Mouse (Mus musculus) frontal cortex, postnatal 25 days (tissue): ENCODE measurements around the gene 1700029I15Rik.
"Not testable (repeated sequence)": the region's sequence is repeated elsewhere in the genome, so short reads cannot be mapped to it uniquely, and the experiment has no call there.

Source experiments
- DNase-seq, 2 experiments: peaks; one replicate each; pipeline ENCODE4 v3.0.0; 2022; ENCODE audit warnings: low spot score in 2 of 2

Gene 1700029I15Rik

DNA sequence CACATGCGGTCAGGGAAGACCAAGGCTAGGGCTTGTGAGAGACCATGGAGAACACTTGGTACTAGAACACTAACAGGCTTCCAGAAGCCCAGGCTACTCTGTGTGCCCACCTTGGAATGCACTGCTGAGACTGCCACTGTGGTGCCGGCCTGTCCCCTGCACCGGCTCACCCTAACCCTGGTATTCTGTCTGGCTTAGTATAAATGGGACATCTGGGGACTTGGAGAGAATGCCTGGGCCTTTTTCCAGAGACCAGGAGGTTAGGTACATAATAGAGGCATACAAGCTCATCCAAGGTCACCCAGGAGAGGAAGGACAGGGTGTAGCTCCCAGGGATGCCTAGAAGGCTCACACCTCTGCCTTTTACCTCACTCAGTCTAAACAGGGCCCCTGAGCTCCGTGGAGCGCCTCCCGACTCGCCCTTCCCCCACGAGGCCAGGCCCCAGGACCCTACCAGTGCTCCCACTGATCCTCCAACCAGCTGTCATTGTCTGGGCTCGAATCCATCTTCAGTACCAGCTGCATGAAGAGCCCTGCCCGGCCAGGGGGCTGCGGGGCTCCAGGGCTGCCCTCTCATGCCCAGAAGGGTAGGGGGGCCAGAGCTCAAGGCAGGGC is 9.5 kb downstream of the 1700029I15Rik start:
- DNase-seq = no peak

- no peak for DNase-seq
Observed at GRCm38 (mm10) chr2:92392318-92393264, 10.3 kb downstream of the 1700029I15Rik start.

GRCm38 (mm10) chr2:92395535-92395934 is 13.2 kb downstream of the 1700029I15Rik start:
- no peak for DNase-seq

GRCm38 (mm10) chr2:92397436-92397835 is 15.1 kb downstream of the 1700029I15Rik start:
- DNase-seq = no peak

DNA sequence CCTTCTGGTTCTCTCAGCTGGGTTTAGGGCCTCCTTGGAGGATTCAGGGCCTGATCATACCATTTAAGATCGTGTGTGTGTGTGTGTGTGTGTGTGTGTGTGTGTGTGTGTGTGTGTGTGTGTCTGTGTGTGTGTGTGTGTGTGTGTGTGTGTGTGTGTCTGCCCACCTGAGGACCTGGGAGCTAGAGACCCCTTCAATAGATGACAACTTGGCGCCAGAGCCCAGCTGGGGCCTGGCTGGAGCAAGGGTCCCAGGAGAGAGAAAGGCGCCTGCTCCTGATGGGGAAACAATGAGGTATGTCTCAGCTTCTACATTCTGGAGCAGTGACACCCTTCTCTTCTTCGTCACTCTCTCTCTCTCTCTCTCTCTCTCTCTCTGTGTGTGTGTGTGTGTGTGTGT is 17.5 kb downstream of the 1700029I15Rik start:
- DNase-seq = not testable (repeated sequence)

DNA sequence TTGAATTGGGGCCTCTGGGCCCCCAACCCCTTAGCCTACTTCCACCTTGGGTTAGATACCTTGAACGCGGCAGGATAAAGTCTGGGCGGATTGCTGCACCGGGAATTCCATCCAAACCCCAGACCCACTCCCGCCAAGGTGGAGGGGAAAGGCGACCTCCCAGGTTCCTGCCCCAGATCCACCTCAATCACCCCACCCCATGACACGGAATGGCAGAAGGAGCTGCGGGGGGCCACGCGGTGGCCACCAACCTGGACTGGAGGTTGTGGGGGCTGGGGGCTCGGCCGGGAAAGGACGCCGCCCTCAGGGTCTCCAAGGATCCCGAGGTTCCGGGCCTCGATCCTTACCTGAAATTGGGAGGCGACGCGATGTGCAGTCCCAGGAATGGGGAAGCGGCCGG is 18.3 kb downstream of the 1700029I15Rik start:
- no peak for DNase-seq

GRCm38 (mm10) chr2:92401091-92401561 is 18.8 kb downstream of the 1700029I15Rik start, which contains the start of gene Mapk8ip1:
Mapk8ip1 (minus strand) TSS chr2:92401263.
- no peak for DNase-seq

- DNase-seq = no peak
Observed at GRCm38 (mm10) chr2:92402591-92403326, 20.4 kb downstream of the 1700029I15Rik start.

GRCm38 (mm10) chr2:92403776-92404319 is 21.5 kb downstream of the 1700029I15Rik start:
- DNase-seq = no peak

DNA sequence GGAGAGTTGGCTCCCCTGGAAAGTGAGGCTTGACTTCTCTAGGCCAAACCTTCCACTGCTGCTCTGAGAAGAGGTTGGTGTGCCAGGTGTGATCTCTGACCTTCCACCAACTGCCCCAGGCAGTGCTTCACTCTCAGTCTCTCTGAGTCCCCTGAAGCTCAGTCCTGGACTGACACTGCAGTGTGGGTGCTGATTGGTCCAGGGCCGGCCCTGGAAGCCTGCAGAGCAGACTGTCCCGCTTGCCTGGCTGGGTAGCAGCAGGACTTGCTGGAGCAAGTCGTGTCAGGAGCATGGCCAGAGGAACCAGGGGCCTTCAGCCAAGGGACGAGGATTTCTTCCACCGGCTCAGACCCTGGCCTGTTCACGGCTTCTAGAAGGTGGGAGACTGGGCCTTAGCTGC is 22.4 kb downstream of the 1700029I15Rik start:
- DNase-seq = no peak

- DNase-seq = no peak
Observed at GRCm38 (mm10) chr2:92405687-92406086, 23.3 kb downstream of the 1700029I15Rik start.

DNA sequence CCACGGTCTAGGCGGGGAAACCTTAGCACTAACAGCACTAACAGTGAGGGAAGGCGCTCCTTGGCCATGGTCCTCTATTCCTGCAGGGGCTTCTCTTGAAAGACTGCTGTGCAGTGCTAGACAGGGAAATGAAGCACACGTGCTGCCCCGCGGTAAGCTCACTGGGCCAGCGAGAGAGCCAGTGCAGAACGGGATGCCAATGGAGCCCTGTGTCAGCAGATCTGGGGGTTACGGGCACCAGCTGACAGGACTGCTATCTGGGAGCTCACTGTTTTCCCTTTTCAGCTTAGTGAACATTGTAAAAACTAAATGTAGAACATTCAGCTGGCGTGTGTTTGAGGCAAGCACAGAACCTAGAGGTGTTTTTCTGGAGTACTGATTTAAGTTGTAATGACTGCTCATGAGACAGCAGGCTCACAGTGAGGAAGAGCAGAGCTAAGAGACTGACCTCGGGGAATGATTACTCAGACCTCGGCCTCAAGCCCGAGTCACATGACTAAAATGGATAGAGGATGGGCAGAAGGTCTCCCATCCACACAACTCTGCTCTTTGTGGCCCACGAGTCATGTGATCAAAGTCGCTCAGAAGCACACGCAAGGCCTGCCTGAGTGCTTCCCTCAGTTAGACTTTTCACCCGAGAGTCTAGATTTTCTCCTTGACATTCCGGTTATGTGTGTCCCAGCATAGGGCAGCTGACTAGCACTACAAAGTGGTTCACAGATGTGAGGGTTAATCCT is 26.1 kb downstream of the 1700029I15Rik start:
- no peak for DNase-seq

DNA sequence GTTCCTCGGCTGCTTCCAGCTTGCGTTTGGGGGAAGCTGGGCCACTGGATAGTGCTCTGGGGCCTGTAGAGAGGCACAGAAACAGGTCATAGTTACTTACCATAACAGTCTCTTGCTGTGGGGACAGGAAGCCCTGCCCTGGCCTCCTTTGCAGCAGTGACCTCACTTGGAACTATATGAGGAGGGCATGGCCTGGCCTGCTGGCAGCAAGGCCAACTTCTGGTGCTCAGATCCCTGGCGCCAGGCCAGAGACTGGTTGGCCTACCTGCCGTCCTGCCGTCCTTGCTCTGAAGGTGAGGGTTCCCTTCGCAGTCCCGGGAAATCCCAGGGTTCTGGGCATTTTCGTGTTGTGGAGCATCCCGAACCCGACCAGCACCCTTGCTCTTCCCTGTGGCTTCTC is 29.4 kb downstream of the 1700029I15Rik start:
- DNase-seq = no peak

DNA sequence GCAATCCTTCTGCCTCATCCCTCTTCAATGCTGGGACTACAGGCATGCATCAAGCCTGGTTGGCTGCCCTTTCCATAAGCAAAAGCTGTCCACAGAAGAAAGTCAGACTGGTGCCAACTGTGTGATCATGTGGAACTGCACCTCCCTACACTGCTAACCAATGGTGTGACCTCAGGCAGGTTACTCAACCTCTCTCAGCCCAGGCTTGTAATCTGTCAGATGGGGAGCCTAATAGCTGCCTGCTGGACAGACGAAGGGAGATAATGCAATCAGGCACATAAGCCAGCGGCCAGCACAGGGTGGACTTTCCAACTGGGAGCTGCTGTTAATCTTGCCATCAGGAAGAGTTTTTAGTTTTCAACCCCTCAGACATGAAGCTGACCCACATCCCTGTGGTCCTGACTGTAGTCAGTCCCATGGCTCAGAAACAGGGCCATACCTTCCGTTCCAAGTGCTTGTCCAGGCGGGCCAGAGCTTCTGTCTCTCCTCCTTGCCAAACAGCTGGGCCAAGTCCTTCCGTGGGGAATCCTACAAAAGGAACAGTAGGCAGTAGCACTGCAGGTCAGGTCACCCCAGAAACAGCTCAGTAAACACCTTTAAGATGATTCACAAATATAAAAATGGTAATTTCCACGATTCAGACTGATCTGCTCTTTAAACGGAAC is 39.5 kb downstream of the 1700029I15Rik start:
- no peak for DNase-seq

DNA sequence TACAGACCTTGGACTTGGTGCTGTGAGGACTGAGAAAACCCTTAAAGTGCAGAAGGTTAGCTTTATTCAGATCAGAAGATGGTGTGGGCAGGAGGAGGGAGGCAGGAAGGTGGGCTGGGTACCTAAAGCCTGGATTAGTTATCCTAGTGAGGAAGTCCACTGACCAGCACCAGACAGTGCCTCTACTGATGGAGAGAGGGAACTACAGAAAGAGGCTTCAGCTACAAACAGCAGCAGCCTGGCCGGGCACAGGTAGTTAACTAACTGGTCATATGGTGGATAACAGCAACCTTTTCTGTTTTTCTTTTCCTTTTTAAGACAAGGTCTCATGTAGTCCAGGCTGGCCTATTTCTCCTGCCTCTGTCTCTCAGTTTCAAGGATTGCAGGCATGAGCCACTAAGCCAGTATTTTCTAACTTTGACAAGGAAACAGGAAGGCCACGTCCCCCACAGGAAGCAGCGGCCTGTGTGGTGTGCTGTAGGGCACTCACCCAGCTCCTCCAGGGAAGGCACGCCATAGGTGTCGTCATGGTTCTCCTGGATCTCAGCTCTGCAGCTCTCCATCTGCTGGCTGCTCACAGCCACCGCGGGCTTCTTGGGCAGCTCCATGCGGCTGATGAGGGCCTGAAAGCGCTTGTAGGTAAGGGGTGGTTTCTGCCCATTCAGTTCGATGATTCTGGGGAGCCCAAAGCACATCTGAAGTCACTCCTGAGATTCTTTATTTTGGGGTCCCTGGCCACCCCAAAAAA is 40.2 kb downstream of the 1700029I15Rik start:
- no peak for DNase-seq

- no peak for DNase-seq
Observed at GRCm38 (mm10) chr2:92423156-92423555, 40.8 kb downstream of the 1700029I15Rik start.

DNA sequence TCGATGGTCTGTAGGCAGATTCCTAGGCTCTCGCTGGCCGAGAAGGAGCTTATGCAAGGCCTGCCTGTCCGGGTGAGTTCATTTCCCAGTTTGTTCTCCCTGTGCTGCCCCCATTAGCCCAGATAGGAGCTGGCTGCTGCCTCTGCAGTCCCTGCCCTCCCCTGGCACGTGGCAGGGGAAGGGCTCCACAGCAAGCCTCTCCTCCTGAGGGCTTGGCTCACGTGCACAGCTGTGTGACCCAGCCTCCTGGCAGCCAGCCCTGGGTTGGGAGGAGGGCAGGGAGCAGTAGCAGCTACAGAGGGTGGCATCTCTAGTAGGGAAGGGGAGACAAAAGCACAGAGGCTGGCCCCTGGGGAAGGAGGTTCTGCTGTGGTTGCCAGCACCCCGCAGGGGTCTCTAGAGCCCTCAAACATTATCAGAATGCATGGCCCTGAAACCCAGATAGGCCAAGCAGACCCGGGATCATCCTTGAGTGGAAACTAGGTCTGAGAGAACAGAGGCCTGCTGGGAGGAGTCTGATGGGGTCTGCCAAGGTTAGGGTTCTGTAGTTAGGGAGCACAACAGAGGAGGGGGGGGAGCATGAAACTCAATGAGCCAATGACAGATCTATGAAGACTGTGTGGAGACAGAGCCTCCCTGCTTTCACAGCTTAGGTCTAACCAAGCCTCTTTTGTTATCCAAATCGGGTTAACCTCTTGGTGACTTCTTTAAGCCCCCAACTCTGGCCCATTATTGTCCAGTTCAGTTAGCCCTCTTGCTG is 41.5 kb downstream of the 1700029I15Rik start:
- DNase-seq = peak; percentile 72 to 77

DNA sequence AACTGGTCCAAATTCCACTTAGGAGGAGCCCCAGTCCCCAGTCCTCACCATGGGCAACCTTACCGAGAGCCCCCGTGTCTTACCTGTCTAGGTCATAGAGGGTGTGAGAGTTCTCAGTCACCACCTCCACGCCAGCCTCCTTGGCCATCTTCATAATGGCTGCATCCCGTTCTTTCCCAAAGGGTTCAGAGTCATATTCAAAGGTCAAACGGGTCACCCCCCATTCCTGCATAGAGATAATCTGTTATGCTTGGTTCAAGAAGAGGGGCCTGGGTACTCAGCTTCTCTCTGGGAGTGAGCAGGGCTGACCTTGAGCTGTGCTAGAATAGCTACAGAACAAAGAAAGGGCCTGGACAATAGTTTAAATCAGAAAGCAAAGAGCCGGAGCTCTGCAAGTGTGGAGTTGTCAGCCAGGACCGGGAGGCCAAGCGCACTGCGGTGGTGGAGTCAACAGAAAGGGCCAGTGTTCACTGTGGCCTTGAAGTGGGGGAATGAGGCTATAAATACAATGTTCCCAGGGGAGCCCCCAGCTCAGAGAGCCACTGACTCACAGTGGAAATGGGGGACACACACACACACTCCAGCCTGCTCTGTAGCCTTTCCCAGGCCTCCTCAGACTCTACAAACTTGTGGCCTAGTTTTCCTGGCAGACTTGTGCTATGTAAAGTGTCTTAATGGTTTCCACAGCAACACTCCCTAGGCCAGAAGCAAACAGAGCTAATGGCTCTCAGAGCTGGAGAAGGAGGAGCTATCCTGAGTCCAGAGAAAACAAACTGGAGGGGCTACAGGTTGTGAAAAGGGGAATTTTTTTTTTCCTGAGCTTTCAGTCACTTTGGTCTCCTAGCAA is 42.3 kb downstream of the 1700029I15Rik start:
- DNase-seq = no peak
